Mouse (Mus musculus) ES-E14 (cell line): ENCODE measurements around the gene Polm. TPM values are rescaled to one million over a fixed set of nuclear protein-coding genes. Genes with fewer than 3 reads are reported as not detected.

Source experiments
- DNase-seq: peaks from one replicate; pipeline ENCODE4 v3.0.0-alpha.2; 2013; ENCODE audit warnings: low read depth, low spot score
- H3K27ac ChIP-seq: 2 replicates; pipeline ENCODE4 v1.5.1; 2012; ENCODE audit warnings: low read depth, mild to moderate bottlenecking, low read length, moderate library complexity, mixed read lengths; ENCODE audit not compliant: poor library complexity, insufficient read depth, severe bottlenecking
- H3K36me3 ChIP-seq: 2 replicates; pipeline ENCODE4 v1.6.1; 2012; ENCODE audit warnings: mild to moderate bottlenecking, low read length, moderate library complexity, mixed read lengths; ENCODE audit not compliant: control insufficient read depth, poor library complexity, insufficient read depth, severe bottlenecking
- H3K4me1 ChIP-seq, 2 experiments: fragments of 150-350 bp in 1 of 2; sonication (generic) in 1 of 2; 2 replicates each; pipeline ENCODE4 v1.6.1; 2012; ENCODE audit warnings: low read length in 2 of 2, mild to moderate bottlenecking in 1 of 2, mixed read lengths in 1 of 2; ENCODE audit not compliant: control insufficient read depth in 2 of 2, insufficient read depth in 2 of 2, poor library complexity in 1 of 2
- H3K4me3 ChIP-seq, 2 experiments: fragments of 150-350 bp in 1 of 2; sonication (generic) in 1 of 2; 2 replicates each; pipeline ENCODE4 v1.5.1; 2012; ENCODE audit warnings: low read length in 2 of 2, low read depth in 1 of 2, mild to moderate bottlenecking in 1 of 2, mixed read lengths in 1 of 2; ENCODE audit not compliant: insufficient read depth in 1 of 2, poor library complexity in 1 of 2, severe bottlenecking in 1 of 2
- H3K9ac ChIP-seq: 2 replicates; pipeline ENCODE4 v1.6.1; 2012; ENCODE audit warnings: low read depth, mild to moderate bottlenecking, low read length, mixed read lengths; ENCODE audit not compliant: poor library complexity, insufficient read depth, severe bottlenecking
- H3K9me3 ChIP-seq: fragments of 150-350 bp; sonication (generic); 2 replicates; pipeline ENCODE4 v1.6.1; 2012; ENCODE audit warnings: low read depth, mild to moderate bottlenecking, low read length; ENCODE audit not compliant: control insufficient read depth, insufficient read depth
- CHD2 ChIP-seq: IDR thresholded peaks from 2 replicates; pipeline ENCODE4 v1.6.1; 2014; ENCODE audit warnings: mild to moderate bottlenecking, low read depth, low read length, inconsistent platforms
- HCFC1 ChIP-seq: IDR thresholded peaks from 2 replicates; pipeline ENCODE4 v1.6.1; 2012; ENCODE audit warnings: low read length, inconsistent platforms, borderline replicate concordance; ENCODE audit not compliant: insufficient read depth
- MAFK ChIP-seq: IDR thresholded peaks from 2 replicates; pipeline ENCODE4 v1.6.1; 2014; ENCODE audit warnings: mild to moderate bottlenecking, low read depth, low read length, inconsistent platforms; ENCODE audit not compliant: insufficient read depth
- ZC3H11A ChIP-seq: IDR thresholded peaks from 2 replicates; pipeline ENCODE4 v1.6.1; 2012; ENCODE audit warnings: low read depth, mild to moderate bottlenecking, inconsistent platforms, low read length, borderline replicate concordance
- ZNF384 ChIP-seq: IDR thresholded peaks from 2 replicates; pipeline ENCODE4 v1.6.1; 2012; ENCODE audit warnings: low read depth, low read length, inconsistent platforms
- in situ Hi-C, 2 experiments: fragments of 600-800 bp; cut with MboI; formaldehyde crosslinking; loops; one replicate each; pipeline ENCODE4 v1.15.1; 2025; ENCODE audit warnings: low sequenced_read_pairs in 2 of 2, inconsistent platforms in 1 of 2; ENCODE audit not compliant: unreplicated experiment in 2 of 2
- total RNA-seq: library from RNA; depleted of rRNA; stranded (reverse); fragments of 300-350 nt; gene quantifications from 2 replicates; pipeline ENCODE4 v1.2.3, GENCODE M21; 2012; rRNA removed

Gene Polm
- total RNA-seq, 1 experiment = 6.7 TPM

- Histone ChIP-seq H3K27ac (no peak overlapping the region), H3K9me3 (no peaks in the 10 kb centered on the region), H3K4me3 (no peak overlapping the region), H3K36me3 (no peaks in the 10 kb centered on the region; the same call in 1 of the 2 replicates), H3K4me1 (no peaks in the 10 kb centered on the region), H3K9ac (no peak overlapping the region)
- in situ Hi-C loops = no loop called here
- no peak for DNase-seq
- no peak for TF ChIP-seq ZC3H11A
- TF ChIP-seq ZNF384 = no peak
- TF ChIP-seq HCFC1 = no peak
- no peak for TF ChIP-seq MAFK
- TF ChIP-seq CHD2 = no peak
Measured at GRCm38 (mm10) chr11:5780035-5780499, 57.7 kb downstream of the Polm start.

GRCm38 (mm10) chr11:5778481-5778880, 59.3 kb downstream of the Polm start:
- DNase-seq = no peak
- H3K9ac ChIP-seq = no peak overlapping the region
- TF ChIP-seq ZC3H11A (peak; percentile 79; the same call in 1 of the 2 replicates), CHD2 (no peak)
- no peaks in the 10 kb centered on the region for H3K4me1 ChIP-seq
- no peaks in the 10 kb centered on the region for H3K9me3 ChIP-seq
- no peak overlapping the region for H3K4me3 ChIP-seq
- in situ Hi-C loops = loop anchor here in 1 of 2 experiments (10.0 kb wide), 1 partner anchor 294 kb away; no protein-coding TSS in a partner anchor
- H3K36me3 ChIP-seq = no peaks in the 10 kb centered on the region; the same call in 1 of the 2 replicates
- no peak overlapping the region for H3K27ac ChIP-seq

Other genes with a start within 250 kb of the Polm start
- gene Mrps24, start 122.3 kb downstream of the Polm start, total RNA-seq = 125 and 170 TPM in 2 replicates
- gene Urgcp, start 75.6 kb downstream of the Polm start, total RNA-seq = 10.3 and 10.4 TPM in 2 replicates
- gene Dbnl, start 49.5 kb downstream of the Polm start, total RNA-seq = 31.7 and 48.7 TPM in 2 replicates
- 4.1 and 4.2 TPM in 2 replicates for gene Pgam2, start 34.3 kb downstream of the Polm start, total RNA-seq
- gene Aebp1, start 23.9 kb upstream of the Polm start, total RNA-seq = 8.5 and 14.5 TPM in 2 replicates
- 103 and 126 TPM in 2 replicates for gene Pold2, start 40.3 kb upstream of the Polm start, total RNA-seq
- gene Myl7, start 60.8 kb upstream of the Polm start, total RNA-seq = 10.4 and 11.3 TPM in 2 replicates
- 0.76 and 0.85 TPM in 2 replicates for gene Gck, start 112.1 kb upstream of the Polm start, total RNA-seq
- gene Ykt6, start 117.7 kb upstream of the Polm start, total RNA-seq = 63.7 and 72.2 TPM in 2 replicates
- 6.4 and 14.1 TPM in 2 replicates for gene Camk2b, start 228.3 kb upstream of the Polm start, total RNA-seq